Mouse (Mus musculus) heart, adult 9 months (tissue): Measurements from ENCODE around the gene Syne2.
A peak's percentile ranks its signal among the peaks of the same experiment; 100 is the strongest.

ENCODE experiments used
- DNase-seq, 2 experiments: peaks; one replicate each; pipeline ENCODE4 v3.0.0; 2022; ENCODE audit warnings: low spot score in 2 of 2

Syne2 gene

GRCm38 (mm10) chr12:75924852-75925251 is 106.9 kb downstream of the Syne2 start:
- DNase-seq: no peak

GRCm38 (mm10) chr12:75927596-75927995 is 109.7 kb downstream of the Syne2 start:
- DNase-seq: no peak

- no peak for DNase-seq
These were observed 115.6 kb downstream of the Syne2 start for GRCm38 (mm10) chr12:75933561-75933960.

GRCm38 (mm10) chr12:75951328-75951727 is 133.4 kb downstream of the Syne2 start:
- no peak for DNase-seq

GRCm38 (mm10) chr12:75952011-75952410 is 134.1 kb downstream of the Syne2 start:
- DNase-seq: no peak

GRCm38 (mm10) chr12:75966441-75967195 is 148.7 kb downstream of the Syne2 start:
- no peak for DNase-seq

- DNase-seq: no peak
These were observed 161.1 kb downstream of the Syne2 start for GRCm38 (mm10) chr12:75979079-75979478.

GRCm38 (mm10) chr12:75983336-75983735 is 165.4 kb downstream of the Syne2 start:
- no peak for DNase-seq

- no peak for DNase-seq
These were observed 174.4 kb downstream of the Syne2 start for GRCm38 (mm10) chr12:75992226-75992858.

GRCm38 (mm10) chr12:75992946-75993345 is 175.0 kb downstream of the Syne2 start:
- no peak for DNase-seq

- DNase-seq: no peak
These were observed 177.2 kb downstream of the Syne2 start for GRCm38 (mm10) chr12:75995086-75995485.

- no peak for DNase-seq
These were observed 179.6 kb downstream of the Syne2 start for GRCm38 (mm10) chr12:75997547-75997946.

GRCm38 (mm10) chr12:75998416-75998815 is 180.5 kb downstream of the Syne2 start:
- no peak for DNase-seq

GRCm38 (mm10) chr12:76004697-76005249 is 186.8 kb downstream of the Syne2 start:
- peak in 1 of 2 experiments; percentile 9 for DNase-seq

GRCm38 (mm10) chr12:76008991-76009390 is 191.1 kb downstream of the Syne2 start:
- DNase-seq: no peak

GRCm38 (mm10) chr12:76012789-76013188 is 194.9 kb downstream of the Syne2 start:
- DNase-seq: no peak

- DNase-seq: no peak
These were observed 195.5 kb downstream of the Syne2 start for GRCm38 (mm10) chr12:76013480-76013879.

GRCm38 (mm10) chr12:76015026-76015425 is 197.1 kb downstream of the Syne2 start:
- DNase-seq: no peak

GRCm38 (mm10) chr12:76015489-76015888 is 197.6 kb downstream of the Syne2 start:
- DNase-seq: no peak

- DNase-seq: peak; percentile 26 to 48
These were observed 198.5 kb downstream of the Syne2 start for GRCm38 (mm10) chr12:76016123-76017101.

GRCm38 (mm10) chr12:76018640-76019039 is 200.7 kb downstream of the Syne2 start:
- DNase-seq: no peak

- DNase-seq: no peak
These were observed 224.4 kb downstream of the Syne2 start for GRCm38 (mm10) chr12:76042301-76042700.
